Mouse (Mus musculus): ENCODE results near the gene Adcy9. TPM values are rescaled to one million over a fixed set of nuclear protein-coding genes. Genes with fewer than 3 reads are reported as not detected.
A peak's percentile ranks its signal among the peaks of the same experiment; 100 is the strongest.

Adcy9 gene
- polyA plus RNA-seq, 1 experiment from 2014 or later: 1.5 TPM

GRCm38 (mm10) chr16:4377556-4377955 is 42.7 kb downstream of the Adcy9 start:
- H3K36me3 ChIP-seq (ENCODE audit: control insufficient read depth, insufficient read depth): no peaks in the 10 kb centered on the region

DNA sequence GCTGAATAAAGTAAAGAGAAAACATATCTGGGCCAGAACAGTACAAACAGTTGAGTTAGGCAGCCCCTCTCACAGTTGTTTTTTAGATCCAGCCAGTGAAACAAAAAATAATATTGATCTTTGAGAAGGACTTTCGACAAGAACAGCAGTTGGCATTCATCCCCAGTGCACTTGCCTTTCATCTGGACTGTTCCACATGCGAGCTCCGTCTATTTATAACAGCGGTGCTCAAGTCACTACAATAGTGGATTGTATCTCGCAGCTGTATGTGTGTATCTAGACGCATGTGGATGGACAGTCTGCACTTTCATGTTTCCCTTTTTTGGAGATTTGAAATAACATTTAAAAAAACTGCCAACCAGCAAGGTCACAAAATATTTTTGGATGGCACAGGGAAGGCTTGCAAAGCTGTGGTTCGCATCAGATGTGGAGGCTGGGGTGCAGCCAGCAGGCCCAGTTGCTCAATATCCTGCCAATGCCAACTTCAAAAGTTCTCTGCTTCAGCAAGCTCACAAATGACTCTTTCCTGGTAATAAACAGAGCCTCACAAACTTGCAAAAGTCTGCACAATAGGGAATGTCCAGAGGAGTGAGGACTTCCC is 45.4 kb downstream of the Adcy9 start:
- H3K27me3 ChIP-seq (replicated peaks; ENCODE audit: control insufficient read depth, insufficient read depth, low read length): no peaks in the 10 kb centered on the region
- H3K4me1 ChIP-seq (replicated peaks; ENCODE audit: control insufficient read depth, insufficient read depth, low read length): peaks cover 5% of the 10 kb centered on the region; the same call in 1 of the 2 replicates
- no peak overlapping the region for H3K9ac ChIP-seq (ENCODE audit: low read depth, low read length)
- no peak overlapping the region for H3K27ac ChIP-seq (ENCODE audit: low read depth, low read length)
- no peaks in the 10 kb centered on the region for H3K9me3 ChIP-seq (ENCODE audit: control insufficient read depth)
- ATAC-seq: no peak
- 77% methylated on average over 7 of the region's 7 CpGs for whole genome bisulfite sequencing
- no peak for TF ChIP-seq CTCF (IDR thresholded peaks at IDR 0.05; ENCODE audit: low read depth)
- no peaks in the 10 kb centered on the region for H3K36me3 ChIP-seq (ENCODE audit: control insufficient read depth, insufficient read depth)
- H3K4me3 ChIP-seq (ENCODE audit: low read depth, low read length): no peak overlapping the region
- no peak overlapping the region for H3K4me2 ChIP-seq (replicated peaks; ENCODE audit: low read depth)

More at GRCm38 (mm10) chr16:4377556-4377955, 42.7 kb downstream of the Adcy9 start:
- no peak for TF ChIP-seq CTCF (IDR thresholded peaks at IDR 0.05; ENCODE audit: low read depth)
- ATAC-seq: no peak
- H3K4me3 ChIP-seq (ENCODE audit: low read depth, low read length): no peak overlapping the region
- H3K9ac ChIP-seq (ENCODE audit: low read depth, low read length): no peak overlapping the region
- H3K9me3 ChIP-seq (ENCODE audit: control insufficient read depth): no peaks in the 10 kb centered on the region
- H3K4me2 ChIP-seq (replicated peaks; ENCODE audit: low read depth): no peak overlapping the region
- H3K27ac ChIP-seq (ENCODE audit: low read depth, low read length): no peak overlapping the region
- H3K27me3 ChIP-seq (replicated peaks; ENCODE audit: control insufficient read depth, insufficient read depth, low read length): no peaks in the 10 kb centered on the region
- no peaks in the 10 kb centered on the region for H3K4me1 ChIP-seq (replicated peaks; ENCODE audit: control insufficient read depth, insufficient read depth, low read length)
- WGBS: 80% methylated on average over 5 of the region's 5 CpGs

DNA sequence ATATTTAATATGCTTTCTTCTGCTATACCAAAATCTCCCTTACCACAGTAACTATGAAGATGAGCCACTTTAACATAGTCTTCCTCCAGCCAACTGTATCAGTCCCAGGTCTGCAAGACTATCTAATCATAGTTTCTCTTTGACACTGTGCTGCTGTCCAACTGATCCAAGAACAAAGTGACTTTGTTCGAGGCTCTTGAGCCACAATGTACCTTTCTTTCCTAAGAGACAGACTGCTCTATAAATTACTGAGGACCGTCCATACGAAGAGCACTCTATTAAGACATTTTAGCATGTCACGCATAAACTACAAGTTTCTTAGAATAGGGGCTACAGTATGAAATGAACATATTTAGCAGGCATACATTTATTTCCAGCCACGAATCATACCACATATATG is 46.0 kb downstream of the Adcy9 start:
- H3K4me2 ChIP-seq (replicated peaks; ENCODE audit: low read depth): no peak overlapping the region
- H3K27ac ChIP-seq (ENCODE audit: low read depth, low read length): no peak overlapping the region
- H3K4me3 ChIP-seq (ENCODE audit: low read depth, low read length): no peak overlapping the region
- H3K36me3 ChIP-seq (ENCODE audit: control insufficient read depth, insufficient read depth): no peaks in the 10 kb centered on the region
- ATAC-seq: no peak
- 89% methylated on average over 5 of the region's 5 CpGs for WGBS
- no peaks in the 10 kb centered on the region for H3K9me3 ChIP-seq (ENCODE audit: control insufficient read depth)
- no peak overlapping the region for H3K9ac ChIP-seq (ENCODE audit: low read depth, low read length)
- peaks cover 5% of the 10 kb centered on the region; the same call in 1 of the 2 replicates for H3K4me1 ChIP-seq (replicated peaks; ENCODE audit: control insufficient read depth, insufficient read depth, low read length)
- no peaks in the 10 kb centered on the region for H3K27me3 ChIP-seq (replicated peaks; ENCODE audit: control insufficient read depth, insufficient read depth, low read length)
- no peak for TF ChIP-seq CTCF (IDR thresholded peaks at IDR 0.05; ENCODE audit: low read depth)

- no peak overlapping the region for H3K9ac ChIP-seq (ENCODE audit: low read depth, low read length)
- TF ChIP-seq CTCF (IDR thresholded peaks at IDR 0.05; ENCODE audit: low read depth): no peak
- 37% methylated on average over 2 of the region's 2 CpGs for WGBS
- no peaks in the 10 kb centered on the region for H3K9me3 ChIP-seq (ENCODE audit: control insufficient read depth)
- H3K36me3 ChIP-seq (ENCODE audit: control insufficient read depth, insufficient read depth): no peaks in the 10 kb centered on the region
- no peak overlapping the region for H3K4me2 ChIP-seq (replicated peaks; ENCODE audit: low read depth)
- ATAC-seq: no peak
- no peak overlapping the region for H3K27ac ChIP-seq (ENCODE audit: low read depth, low read length)
- H3K4me3 ChIP-seq (ENCODE audit: low read depth, low read length): no peak overlapping the region
- peaks cover 8% of the 10 kb centered on the region; the same call in 1 of the 2 replicates for H3K4me1 ChIP-seq (replicated peaks; ENCODE audit: control insufficient read depth, insufficient read depth, low read length)
- H3K27me3 ChIP-seq (replicated peaks; ENCODE audit: control insufficient read depth, insufficient read depth, low read length): no peaks in the 10 kb centered on the region
Measured at GRCm38 (mm10) chr16:4371039-4371438, 49.3 kb downstream of the Adcy9 start.

GRCm38 (mm10) chr16:4370141-4370541 is 50.2 kb downstream of the Adcy9 start:
- 87% methylated on average over 10 of the region's 10 CpGs for WGBS
- ATAC-seq: no peak
- Histone ChIP-seq H3K4me3 (ENCODE audit: low read depth, low read length) (no peak overlapping the region), H3K4me1 (replicated peaks; ENCODE audit: control insufficient read depth, insufficient read depth, low read length) (peaks cover 8% of the 10 kb centered on the region; the same call in 1 of the 2 replicates), H3K36me3 (ENCODE audit: control insufficient read depth, insufficient read depth) (no peaks in the 10 kb centered on the region), H3K9me3 (ENCODE audit: control insufficient read depth) (no peaks in the 10 kb centered on the region), H3K9ac (ENCODE audit: low read depth, low read length) (no peak overlapping the region), H3K27ac (ENCODE audit: low read depth, low read length) (no peak overlapping the region), H3K27me3 (replicated peaks; ENCODE audit: control insufficient read depth, insufficient read depth, low read length) (no peaks in the 10 kb centered on the region), H3K4me2 (replicated peaks; ENCODE audit: low read depth) (no peak overlapping the region)
- no peak for TF ChIP-seq CTCF (IDR thresholded peaks at IDR 0.05; ENCODE audit: low read depth)

GRCm38 (mm10) chr16:4367930-4368329 is 52.4 kb downstream of the Adcy9 start:
- H3K4me1 ChIP-seq (replicated peaks; ENCODE audit: control insufficient read depth, insufficient read depth, low read length): peaks cover 8% of the 10 kb centered on the region; the same call in 1 of the 2 replicates
- H3K9me3 ChIP-seq (ENCODE audit: control insufficient read depth): no peaks in the 10 kb centered on the region
- no peak overlapping the region for H3K9ac ChIP-seq (ENCODE audit: low read depth, low read length)
- H3K4me3 ChIP-seq (ENCODE audit: low read depth, low read length): no peak overlapping the region
- H3K27me3 ChIP-seq (replicated peaks; ENCODE audit: control insufficient read depth, insufficient read depth, low read length): no peaks in the 10 kb centered on the region
- no peak overlapping the region for H3K4me2 ChIP-seq (replicated peaks; ENCODE audit: low read depth)
- peak; percentile 70 for ATAC-seq
- no peaks in the 10 kb centered on the region for H3K36me3 ChIP-seq (ENCODE audit: control insufficient read depth, insufficient read depth)
- TF ChIP-seq CTCF (IDR thresholded peaks at IDR 0.05; ENCODE audit: low read depth): no peak
- 30% methylated on average over 3 of the region's 3 CpGs for WGBS
- no peak overlapping the region for H3K27ac ChIP-seq (ENCODE audit: low read depth, low read length)

All from intestine, postnatal 0 days (tissue).